Mouse (Mus musculus): ENCODE measurements around the gene Neurl2.
"Not testable (repeated sequence)": the region's sequence is repeated elsewhere in the genome, so short reads cannot be mapped to it uniquely, and the experiment has no call there.

Gene Neurl2

DNA sequence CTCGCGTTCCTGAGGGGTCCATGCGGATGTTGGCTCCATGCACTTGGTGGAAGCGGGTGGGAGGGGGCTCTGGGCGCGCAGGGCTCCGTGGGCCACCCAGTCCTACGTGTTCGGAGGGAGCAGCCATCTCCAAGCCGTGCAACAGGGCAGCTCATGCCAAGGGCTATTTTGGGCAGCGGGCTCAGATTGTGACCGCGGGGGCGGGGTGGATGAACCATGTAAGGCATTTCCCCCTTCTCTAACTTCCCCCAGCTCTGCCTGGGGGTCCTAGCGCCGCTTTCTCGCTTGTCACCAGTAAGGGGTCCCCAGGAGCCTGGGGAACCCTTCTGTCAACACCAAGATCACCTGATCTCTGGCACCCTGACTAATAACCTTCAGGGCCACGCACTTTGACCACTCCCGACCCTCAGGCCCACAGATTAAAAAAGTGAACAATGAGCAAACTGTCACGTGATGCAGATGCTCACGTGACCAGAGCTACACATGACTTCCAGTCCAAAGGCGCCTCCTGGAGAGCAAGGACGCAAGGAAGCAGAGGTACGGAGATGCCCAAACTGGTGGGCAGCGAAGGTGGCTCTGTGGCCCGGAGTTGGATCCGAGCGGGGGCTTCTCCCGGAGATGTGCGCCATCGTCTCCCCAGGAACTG lies at the start of gene Neurl2:
TSS of gene Neurl2 (minus strand) at position 143 of the 646 bp plus-strand sequence.
- peak; percentile 99 for DNase-seq (ENCODE audit: low read depth, low spot score)

DNA sequence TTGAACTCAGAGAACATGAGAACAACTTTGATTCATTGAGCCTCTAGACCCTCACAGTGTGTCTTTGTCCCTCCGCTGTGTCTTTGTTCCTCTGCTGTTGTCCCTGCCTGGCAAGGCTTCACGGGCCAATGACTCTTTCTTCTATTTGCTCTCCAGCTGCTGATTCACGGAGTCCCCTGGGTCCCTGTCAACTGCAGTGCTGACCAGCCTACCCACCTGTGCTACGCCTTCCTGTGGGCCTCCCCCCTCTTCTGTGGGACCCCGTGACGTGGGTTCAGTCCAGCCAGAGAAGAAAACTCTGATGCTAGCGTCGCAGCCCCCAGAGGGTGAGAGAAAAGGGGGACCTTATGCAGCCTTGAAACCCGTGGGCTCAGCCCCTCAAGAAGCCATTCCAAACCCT lies 49.4 kb upstream of the Neurl2 start:
- DNase-seq (ENCODE audit: low read depth, low spot score): peak; percentile 63

GRCm38 (mm10) chr2:164879568-164880277 lies 46.5 kb upstream of the Neurl2 start:
- peak; percentile 97 for DNase-seq (ENCODE audit: low read depth, low spot score)

GRCm38 (mm10) chr2:164879228-164879567 lies 45.9 kb upstream of the Neurl2 start, which contains the start of gene Pcif1:
Gene Pcif1, plus strand, starts transcription at chr2:164879304.
- peak; percentile 93 for DNase-seq (ENCODE audit: low read depth, low spot score)

DNA sequence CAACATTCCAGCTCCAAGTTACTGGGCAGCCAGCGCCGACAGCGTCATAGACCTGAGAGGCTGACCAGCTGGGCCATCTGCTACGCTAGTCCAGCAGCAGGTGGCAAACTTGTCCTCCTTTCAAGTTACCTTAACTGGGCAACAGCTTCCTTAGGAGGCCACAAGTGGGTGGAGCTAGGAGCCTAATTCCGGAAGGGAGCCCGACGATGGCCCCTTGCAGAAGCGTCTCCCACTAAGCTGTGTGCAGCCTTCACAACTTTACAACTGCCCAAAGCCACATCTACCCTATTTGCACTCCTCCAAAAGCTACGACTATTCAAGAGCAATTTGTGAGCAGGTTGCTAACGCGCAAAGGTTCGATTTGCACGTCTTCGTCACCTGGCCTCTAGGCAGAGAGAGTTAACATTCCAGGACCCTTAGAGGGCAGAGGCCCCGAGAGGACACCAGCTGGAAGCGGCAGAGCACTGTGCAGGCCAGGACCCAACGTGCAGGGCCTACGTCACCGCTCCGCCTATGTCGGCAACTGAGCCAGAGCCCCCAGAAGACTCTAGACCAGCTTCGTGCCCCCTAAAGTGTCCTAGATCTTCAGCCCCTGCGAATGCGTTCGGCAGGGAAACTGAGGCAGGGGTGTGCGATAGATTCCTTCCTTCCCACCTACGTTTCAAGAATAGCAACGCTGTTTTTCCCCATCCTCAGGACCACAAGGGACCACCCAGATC lies 45.4 kb upstream of the Neurl2 start:
- peak; percentile 86 for DNase-seq (ENCODE audit: low read depth, low spot score)

GRCm38 (mm10) chr2:164877376-164878215 lies 44.3 kb upstream of the Neurl2 start:
- DNase-seq (ENCODE audit: low read depth, low spot score): not testable (repeated sequence)

DNA sequence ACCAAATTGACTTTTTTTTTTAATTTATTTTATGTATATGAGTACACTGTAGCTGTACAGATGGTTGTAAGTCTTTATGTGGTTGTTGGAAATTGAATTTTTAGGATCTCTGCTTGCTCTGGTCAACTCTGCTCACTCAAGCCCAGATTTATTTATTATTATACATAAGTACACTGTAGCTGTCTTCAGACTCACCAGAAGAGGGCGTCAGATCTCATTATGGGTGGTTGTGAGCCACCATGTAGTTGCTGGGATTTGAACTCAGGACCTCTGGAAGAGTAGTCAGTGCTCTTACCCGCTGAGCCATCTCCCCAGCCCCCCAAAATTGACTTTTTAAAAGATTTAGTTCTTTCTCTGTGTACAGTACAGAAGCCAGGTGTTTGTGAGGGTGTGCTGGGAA lies 42.4 kb upstream of the Neurl2 start:
- DNase-seq (ENCODE audit: low read depth, low spot score): not testable (repeated sequence)

DNA sequence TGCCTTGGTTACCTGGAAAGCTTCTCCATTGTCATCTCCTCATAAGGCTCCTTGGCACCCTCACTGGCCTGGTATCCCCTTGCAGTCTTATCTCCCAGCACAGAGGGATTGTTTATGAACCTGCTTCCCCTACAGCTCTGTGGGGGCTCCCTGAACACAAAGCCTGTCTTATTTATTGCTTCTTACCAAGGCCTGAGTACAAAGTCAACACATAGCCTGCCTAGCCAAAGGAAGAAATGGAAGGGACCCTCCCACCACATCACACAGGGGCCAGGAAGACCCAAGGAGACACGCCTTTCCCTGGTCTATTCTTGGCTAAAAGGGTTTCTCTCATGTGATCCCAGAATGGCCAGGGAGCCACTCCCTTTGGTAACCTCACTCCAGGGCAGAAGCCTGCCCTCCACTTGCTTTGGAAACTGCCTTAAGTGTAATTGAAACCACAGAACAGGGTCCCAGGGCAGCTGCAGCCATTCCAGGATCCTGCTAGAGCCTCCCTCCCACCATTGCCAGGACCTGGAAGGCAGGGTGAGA lies 41.0 kb upstream of the Neurl2 start:
- no peak for DNase-seq (ENCODE audit: low read depth, low spot score)

GRCm38 (mm10) chr2:164873621-164874020 lies 40.4 kb upstream of the Neurl2 start:
- no peak for DNase-seq (ENCODE audit: low read depth, low spot score)

DNA sequence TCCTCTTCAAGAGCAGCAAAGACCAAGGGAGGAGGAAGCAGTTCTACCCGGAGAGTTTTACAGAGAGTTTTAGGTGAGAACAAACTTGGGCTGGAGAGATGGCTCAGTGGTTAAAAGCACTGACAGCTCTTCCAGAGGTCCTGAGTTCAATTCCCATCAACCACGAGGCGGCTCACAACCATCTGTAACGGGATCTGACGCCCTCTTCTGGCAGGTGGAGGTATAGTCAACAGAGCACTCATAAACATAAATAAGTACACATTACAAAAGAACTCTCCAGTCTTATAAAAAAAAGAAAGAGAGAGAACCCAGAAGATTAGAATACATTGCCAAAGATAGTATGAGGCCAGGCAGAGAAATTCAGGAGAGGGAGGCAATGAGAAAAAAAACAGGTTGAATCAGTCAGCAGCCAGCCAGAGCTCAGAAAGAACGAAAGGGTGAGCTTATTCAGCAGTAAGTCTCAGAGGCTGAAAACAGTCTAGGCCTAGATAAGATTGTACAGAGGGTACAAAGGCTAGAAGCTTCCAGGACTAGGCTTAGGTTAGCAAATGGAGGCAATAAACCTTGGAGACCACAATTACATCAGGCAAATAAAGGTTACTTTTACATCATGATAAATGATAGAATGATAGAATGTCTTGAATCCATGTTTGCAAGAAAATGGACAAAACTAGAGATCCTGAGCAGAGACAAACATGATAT lies 38.5 kb upstream of the Neurl2 start:
- no peak for DNase-seq (ENCODE audit: low read depth, low spot score)

DNA sequence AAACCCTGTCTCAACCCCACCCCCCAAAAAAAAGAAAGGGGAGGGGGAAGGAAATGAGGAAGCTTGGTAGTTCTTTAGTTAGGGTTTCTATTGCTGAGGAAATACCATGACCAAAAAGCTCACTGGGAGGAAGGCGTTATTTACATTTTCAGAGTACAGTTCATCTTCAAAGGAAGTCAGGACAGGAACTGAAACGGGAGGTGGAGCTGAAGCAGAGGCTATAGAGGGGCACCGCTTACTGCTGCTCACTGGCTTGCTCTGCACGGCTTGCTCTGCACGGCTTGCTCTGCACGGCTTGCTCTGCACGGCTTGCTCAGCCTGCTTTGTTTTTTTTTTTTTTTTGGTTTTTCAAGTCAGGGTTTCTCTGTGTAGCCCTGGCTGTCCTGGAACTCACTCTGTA lies 35.2 kb upstream of the Neurl2 start:
- peak; percentile 89 for DNase-seq (ENCODE audit: low read depth, low spot score)

GRCm38 (mm10) chr2:164867566-164867965 lies 34.3 kb upstream of the Neurl2 start:
- DNase-seq (ENCODE audit: low read depth, low spot score): peak; percentile 46

- no peak for DNase-seq (ENCODE audit: low read depth, low spot score)
Measured at GRCm38 (mm10) chr2:164866741-164867551, 33.7 kb upstream of the Neurl2 start.

DNA sequence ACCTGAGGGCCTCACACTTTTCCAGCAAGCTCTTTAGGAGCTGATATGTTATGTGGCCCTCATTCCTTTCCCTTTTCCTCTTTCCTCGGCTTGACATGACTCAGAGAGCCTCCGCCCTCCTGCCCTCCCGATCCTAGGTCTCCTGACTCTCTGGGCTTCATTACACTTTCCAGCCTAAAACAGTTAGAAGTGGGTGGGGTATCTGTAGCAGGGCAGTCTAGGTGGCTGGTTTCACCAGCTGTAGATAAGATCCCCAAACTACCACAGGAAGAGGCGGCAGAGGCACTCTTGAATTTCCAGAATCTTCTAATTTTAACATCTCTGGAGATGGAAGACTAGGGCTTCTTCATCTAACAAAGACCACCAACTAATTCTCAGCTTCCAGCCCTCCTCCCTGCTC lies 31.3 kb upstream of the Neurl2 start:
- no peak for DNase-seq (ENCODE audit: low read depth, low spot score)

- DNase-seq (ENCODE audit: low read depth, low spot score): not testable (repeated sequence)
Measured at GRCm38 (mm10) chr2:164863411-164863810, 30.2 kb upstream of the Neurl2 start.

DNA sequence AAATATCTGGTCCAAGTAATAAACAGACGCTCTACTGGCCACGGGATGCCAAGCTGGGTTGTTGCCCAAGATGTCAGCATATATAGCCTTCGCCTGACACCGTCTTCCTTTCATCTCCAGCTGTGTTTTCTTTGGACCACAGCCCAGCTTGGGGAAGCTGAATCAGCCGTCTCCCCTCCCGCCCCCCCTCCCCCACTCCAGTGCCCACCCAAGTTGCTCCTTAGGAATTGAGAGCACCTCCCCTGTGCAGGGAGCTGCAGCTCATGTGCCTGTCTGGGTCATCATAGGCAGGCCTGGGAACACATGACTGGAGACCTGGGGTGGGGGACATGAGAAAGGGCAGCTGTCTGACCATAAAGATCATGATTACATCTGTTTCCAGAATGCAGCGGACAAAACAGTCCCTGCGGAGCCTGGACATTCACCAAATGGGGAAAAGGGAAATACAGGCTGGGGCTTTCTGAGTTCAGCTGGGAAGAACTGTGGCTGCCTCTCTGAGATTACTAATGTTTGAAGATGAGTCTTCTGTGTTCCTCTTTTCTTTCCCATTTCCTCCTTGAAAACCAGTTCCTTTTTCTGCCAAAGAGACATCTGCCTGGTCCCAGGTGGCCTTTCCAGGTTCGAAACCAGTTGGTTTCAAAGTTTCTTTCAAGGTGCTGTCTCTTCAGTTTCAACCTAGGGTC lies 29.1 kb upstream of the Neurl2 start:
- DNase-seq (ENCODE audit: low read depth, low spot score): peak; percentile 66

- DNase-seq (ENCODE audit: low read depth, low spot score): no peak
Measured at GRCm38 (mm10) chr2:164861094-164861493, 27.8 kb upstream of the Neurl2 start.

- DNase-seq (ENCODE audit: low read depth, low spot score): no peak
Measured at GRCm38 (mm10) chr2:164859640-164860432, 26.6 kb upstream of the Neurl2 start.

GRCm38 (mm10) chr2:164859155-164859554 lies 25.9 kb upstream of the Neurl2 start:
- DNase-seq (ENCODE audit: low read depth, low spot score): no peak
